Mouse (Mus musculus): ENCODE data around the gene Glud1. TPM values are rescaled to one million over a fixed set of nuclear protein-coding genes. Genes with fewer than 3 reads are reported as not detected.

Glud1 gene
- polyA plus RNA-seq, 1 experiment from 2014 or later = 87.8 TPM

- no peaks in the 10 kb centered on the region for H3K27me3 ChIP-seq
- no peak within 1 kb of the TSS for H3K27ac ChIP-seq
- no peak for ATAC-seq (ENCODE audit: low FRiP score)
- H3K4me2 ChIP-seq = no peak within 1 kb of the TSS
- H3K36me3 ChIP-seq (replicated peaks) = no peaks in the 10 kb centered on the region
- peaks cover 12% of the 10 kb centered on the region for H3K4me1 ChIP-seq
- H3K4me3 ChIP-seq (replicated peaks) = no peak within 1 kb of the TSS
- 82% methylated on average over 9 of the region's 10 CpGs for WGBS
- H3K9ac ChIP-seq = no peak within 1 kb of the TSS
- H3K9me3 ChIP-seq = no peaks in the 10 kb centered on the region
These were observed 64.0 kb downstream of the Glud1 start, which contains the start of gene Sncg for GRCm38 (mm10) chr14:34374577-34374976. TSS of gene Sncg (minus strand) at chr14:34374789.

GRCm38 (mm10) chr14:34375415-34375904 lies 64.9 kb downstream of the Glud1 start, which contains the start of gene Mmrn2:
TSS of gene Mmrn2 (plus strand) at chr14:34375465.
- H3K27me3 ChIP-seq = no peaks in the 10 kb centered on the region
- no peaks in the 10 kb centered on the region for H3K36me3 ChIP-seq (replicated peaks)
- 86% methylated on average over 13 of the region's 13 CpGs for WGBS
- no peak for ATAC-seq (ENCODE audit: low FRiP score)
- no peak within 1 kb of the TSS for H3K4me2 ChIP-seq
- H3K4me1 ChIP-seq = peaks cover 12% of the 10 kb centered on the region
- no peak within 1 kb of the TSS for H3K4me3 ChIP-seq (replicated peaks)
- H3K27ac ChIP-seq = no peak within 1 kb of the TSS
- no peak within 1 kb of the TSS for H3K9ac ChIP-seq
- no peaks in the 10 kb centered on the region for H3K9me3 ChIP-seq

GRCm38 (mm10) chr14:34375941-34376340 lies 65.4 kb downstream of the Glud1 start:
- no peaks in the 10 kb centered on the region for H3K27me3 ChIP-seq
- no peak overlapping the region for H3K4me3 ChIP-seq (replicated peaks)
- H3K27ac ChIP-seq = no peak overlapping the region
- no peaks in the 10 kb centered on the region for H3K36me3 ChIP-seq (replicated peaks)
- H3K4me2 ChIP-seq = no peak overlapping the region
- no peak overlapping the region for H3K9ac ChIP-seq
- ATAC-seq (ENCODE audit: low FRiP score) = no peak
- H3K9me3 ChIP-seq = no peaks in the 10 kb centered on the region
- whole genome bisulfite sequencing = 82% methylated on average over 5 of the region's 5 CpGs
- peaks cover 12% of the 10 kb centered on the region for H3K4me1 ChIP-seq

GRCm38 (mm10) chr14:34377121-34377520 lies 66.6 kb downstream of the Glud1 start:
- WGBS = 91% methylated on average over 4 of the region's 4 CpGs
- Histone ChIP-seq H3K9ac (no peak overlapping the region), H3K9me3 (no peaks in the 10 kb centered on the region), H3K36me3 (replicated peaks) (no peaks in the 10 kb centered on the region), H3K4me3 (replicated peaks) (no peak overlapping the region), H3K27me3 (no peaks in the 10 kb centered on the region), H3K4me1 (peaks cover 12% of the 10 kb centered on the region), H3K4me2 (no peak overlapping the region), H3K27ac (no peak overlapping the region)
- no peak for ATAC-seq (ENCODE audit: low FRiP score)

GRCm38 (mm10) chr14:34378560-34379331 lies 68.2 kb downstream of the Glud1 start:
- H3K27me3 ChIP-seq = no peaks in the 10 kb centered on the region
- no peak overlapping the region for H3K4me3 ChIP-seq (replicated peaks)
- H3K4me1 ChIP-seq = peaks cover 12% of the 10 kb centered on the region
- H3K36me3 ChIP-seq (replicated peaks) = no peaks in the 10 kb centered on the region
- H3K9me3 ChIP-seq = no peaks in the 10 kb centered on the region
- 49% methylated on average over 11 of the region's 11 CpGs for WGBS
- H3K4me2 ChIP-seq = no peak overlapping the region
- H3K27ac ChIP-seq = peak overlapping the region; percentile 27; the same call in 1 of the 2 replicates
- H3K9ac ChIP-seq = no peak overlapping the region
- peak; percentile 11; the same call in 1 of the 2 replicates for ATAC-seq (ENCODE audit: low FRiP score)

- ATAC-seq (ENCODE audit: low FRiP score) = no peak
- no peak overlapping the region for H3K27ac ChIP-seq
- peaks cover 11% of the 10 kb centered on the region for H3K4me1 ChIP-seq
- H3K4me3 ChIP-seq (replicated peaks) = no peak overlapping the region
- no peak overlapping the region for H3K9ac ChIP-seq
- H3K27me3 ChIP-seq = no peaks in the 10 kb centered on the region
- WGBS = 93% methylated on average over 9 of the region's 9 CpGs
- no peaks in the 10 kb centered on the region for H3K36me3 ChIP-seq (replicated peaks)
- H3K9me3 ChIP-seq = no peaks in the 10 kb centered on the region
- no peak overlapping the region for H3K4me2 ChIP-seq
These were observed 72.6 kb downstream of the Glud1 start for GRCm38 (mm10) chr14:34382921-34383704.

GRCm38 (mm10) chr14:34393295-34393694 lies 82.8 kb downstream of the Glud1 start:
- no peak overlapping the region for H3K9ac ChIP-seq
- H3K4me3 ChIP-seq (replicated peaks) = no peak overlapping the region
- H3K27ac ChIP-seq = peak overlapping the region; percentile 25; the same call in 1 of the 2 replicates
- no peak overlapping the region for H3K4me2 ChIP-seq
- peaks cover 6% of the 10 kb centered on the region; the same call in 1 of the 2 replicates for H3K4me1 ChIP-seq
- no peak for ATAC-seq (ENCODE audit: low FRiP score)
- peaks cover 3% of the 10 kb centered on the region; the same call in 1 of the 2 replicates for H3K36me3 ChIP-seq (replicated peaks)
- H3K27me3 ChIP-seq = no peaks in the 10 kb centered on the region
- no peaks in the 10 kb centered on the region for H3K9me3 ChIP-seq
- WGBS = 35% methylated on average over 4 of the region's 4 CpGs

Other genes starting within 250 kb of the Glud1 start
- gene Anxa8, start 224.7 kb upstream of the Glud1 start, polyA plus RNA-seq (2016; fragmentation: Nextera tagmentation; extraction: Ambion mirVana) = 0.24 and 0.61 TPM in 2 replicates
- gene A630023A22Rik, start 208.0 kb upstream of the Glud1 start, polyA plus RNA-seq (2016; fragmentation: Nextera tagmentation; extraction: Ambion mirVana) = not detected in 2 replicates
- gene Npy4r, start 158.2 kb upstream of the Glud1 start, polyA plus RNA-seq (2016; fragmentation: Nextera tagmentation; extraction: Ambion mirVana) = 0.05 TPM in 1 of 2 replicates, not detected in the other
- gene Gprin2, start 109.1 kb upstream of the Glud1 start, polyA plus RNA-seq (2016; fragmentation: Nextera tagmentation; extraction: Ambion mirVana) = 2.2 and 2.5 TPM in 2 replicates
- 0.13 and 0.27 TPM in 2 replicates for gene Syt15, start 91.1 kb upstream of the Glud1 start, polyA plus RNA-seq (2016; fragmentation: Nextera tagmentation; extraction: Ambion mirVana)
- 8.7 and 11.0 TPM in 2 replicates for gene Shld2, start 234 bp upstream of the Glud1 start, polyA plus RNA-seq (2016; fragmentation: Nextera tagmentation; extraction: Ambion mirVana)
- not detected in 2 replicates for gene Fam25c, start 44.7 kb downstream of the Glud1 start, polyA plus RNA-seq (2016; fragmentation: Nextera tagmentation; extraction: Ambion mirVana)
- 4.3 and 7.5 TPM in 2 replicates for gene Sncg, start 64.1 kb downstream of the Glud1 start, polyA plus RNA-seq (2016; fragmentation: Nextera tagmentation; extraction: Ambion mirVana)
- gene Mmrn2, start 64.7 kb downstream of the Glud1 start, polyA plus RNA-seq (2016; fragmentation: Nextera tagmentation; extraction: Ambion mirVana) = 5.5 and 6.1 TPM in 2 replicates
- gene Bmpr1a, start 192.6 kb downstream of the Glud1 start, polyA plus RNA-seq (2016; fragmentation: Nextera tagmentation; extraction: Ambion mirVana) = 47.5 and 49.5 TPM in 2 replicates
- not detected in 2 replicates for gene 9230112D13Rik, start 212.1 kb downstream of the Glud1 start, polyA plus RNA-seq (2016; fragmentation: Nextera tagmentation; extraction: Ambion mirVana)

Data from forebrain, embryonic 12.5 days (tissue).